Mouse (Mus musculus) frontal cortex, postnatal 10 days (tissue): ENCODE data around the gene Zbtb2.

Experiments
- DNase-seq, 2 experiments: peaks; one replicate each; pipeline ENCODE4 v3.0.0; 2022; ENCODE audit warnings: low spot score in 2 of 2, mixed read lengths in 1 of 2

Gene Zbtb2

DNA sequence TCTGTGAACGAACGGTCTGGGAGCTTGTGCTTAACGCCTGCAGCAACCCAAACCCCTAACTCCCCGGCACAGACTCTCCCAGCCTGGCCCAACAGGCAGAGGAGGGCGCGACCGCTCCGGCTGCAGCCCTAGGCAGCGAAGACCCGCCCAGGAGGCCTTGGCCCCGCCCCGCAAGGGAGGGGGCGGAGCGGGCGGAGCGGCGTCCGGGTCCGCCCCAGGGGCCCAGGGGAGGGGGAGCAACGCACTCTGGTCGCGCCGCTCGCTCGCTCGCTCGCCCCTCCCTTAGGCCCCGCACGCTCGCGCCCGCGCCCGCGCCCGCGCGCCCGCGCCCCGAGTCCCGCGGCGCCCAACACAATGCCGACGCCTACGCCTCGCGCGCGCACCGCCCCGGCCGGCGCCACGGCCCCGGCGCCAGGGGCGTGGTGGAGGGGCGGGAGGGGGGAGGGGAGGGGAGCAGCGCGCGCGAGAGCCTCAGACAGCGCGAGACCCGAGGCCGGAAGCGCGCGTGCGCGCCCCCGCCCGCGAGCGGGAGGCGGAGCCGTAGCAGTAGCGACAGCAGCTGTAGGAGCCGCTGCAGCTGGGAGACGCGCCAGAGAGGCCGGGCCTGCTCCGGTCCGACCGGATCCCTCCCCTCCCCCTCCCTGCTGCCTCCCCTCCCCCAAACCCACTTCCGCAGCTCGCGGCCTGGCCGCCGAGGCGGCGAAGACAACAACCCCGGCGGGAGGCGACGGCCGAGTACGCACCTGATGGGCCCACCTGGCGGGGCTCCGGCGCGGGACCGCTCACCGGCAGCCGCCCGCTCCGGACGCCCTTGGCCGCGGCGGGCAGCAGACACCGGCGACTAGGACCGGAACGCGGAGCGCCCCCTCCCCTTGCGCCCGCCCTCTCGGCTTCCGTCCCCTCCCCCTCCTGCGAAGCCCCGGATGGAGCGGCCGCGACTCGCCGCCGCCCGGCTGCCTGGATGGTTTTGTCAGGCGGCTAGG is 1.0 kb downstream of the Zbtb2 start:
- DNase-seq = peak; percentile 93 to 95

GRCm38 (mm10) chr10:4384244-4384643 is 3.7 kb downstream of the Zbtb2 start:
- no peak for DNase-seq

- no peak for DNase-seq
Observed at GRCm38 (mm10) chr10:4380748-4381147, 7.2 kb downstream of the Zbtb2 start.

- DNase-seq = no peak
Observed at GRCm38 (mm10) chr10:4376931-4377330, 11.0 kb downstream of the Zbtb2 start.

- DNase-seq = no peak
Observed at GRCm38 (mm10) chr10:4376461-4376860, 11.4 kb downstream of the Zbtb2 start.

GRCm38 (mm10) chr10:4375267-4375666 is 12.6 kb downstream of the Zbtb2 start:
- DNase-seq = no peak

DNA sequence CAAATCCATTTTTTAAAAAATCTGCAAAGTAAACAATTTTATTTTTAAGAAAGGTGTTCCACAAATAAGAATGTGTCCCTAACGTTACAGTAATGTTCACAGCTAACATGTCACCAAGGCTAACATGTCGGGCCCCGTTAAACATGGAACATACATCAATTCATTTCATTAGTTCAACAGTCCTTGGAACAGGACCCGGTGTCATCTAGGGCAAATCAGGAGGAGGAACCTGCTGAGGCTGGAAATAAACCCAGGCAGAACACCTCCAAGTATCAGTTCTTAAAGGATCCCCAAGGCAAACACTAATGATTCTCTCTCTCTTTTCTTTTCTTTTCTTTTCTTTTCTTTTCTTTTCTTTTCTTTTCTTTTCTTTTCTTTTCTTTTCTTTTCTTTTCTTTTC is 13.2 kb downstream of the Zbtb2 start:
- no peak for DNase-seq

DNA sequence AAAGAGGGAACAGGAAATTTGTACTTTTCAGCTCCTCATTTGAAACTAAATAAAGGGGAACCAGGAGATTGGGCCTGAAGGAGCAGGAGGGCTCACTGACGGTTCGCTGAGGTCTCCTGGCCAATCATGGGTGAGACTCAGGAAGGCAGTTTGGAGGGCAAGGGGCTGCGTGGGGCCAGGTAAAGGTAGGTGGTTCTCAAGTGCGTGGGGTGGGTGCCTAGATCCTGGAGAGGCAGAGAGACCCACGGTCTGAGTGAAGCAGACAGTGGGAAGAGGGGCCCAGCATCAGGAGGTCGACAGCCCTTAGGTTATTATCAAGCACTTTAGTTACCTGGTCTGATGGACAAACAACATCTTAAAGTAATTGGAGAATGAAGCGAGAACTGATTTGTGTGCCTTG is 13.7 kb downstream of the Zbtb2 start:
- DNase-seq = no peak

DNA sequence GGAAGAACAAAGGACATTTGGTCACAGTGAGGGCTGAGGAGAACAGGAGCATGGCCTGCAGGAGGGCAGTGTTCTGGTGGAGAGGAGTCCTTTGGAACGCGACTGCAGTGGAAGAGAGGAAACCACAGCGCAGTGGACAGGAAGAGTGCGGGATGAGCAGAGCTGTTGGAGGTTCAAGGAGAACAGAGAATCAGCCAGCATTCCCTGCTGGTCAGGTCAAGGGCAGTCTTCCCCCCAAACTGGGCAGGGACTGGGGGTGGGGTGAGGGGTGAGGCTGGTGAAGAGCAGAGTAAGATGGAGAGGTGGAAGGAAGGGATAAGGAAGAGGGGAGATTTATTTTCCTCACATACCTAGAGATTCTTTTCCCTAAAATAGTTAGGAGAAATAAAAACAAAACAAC is 14.3 kb downstream of the Zbtb2 start:
- DNase-seq = no peak

DNA sequence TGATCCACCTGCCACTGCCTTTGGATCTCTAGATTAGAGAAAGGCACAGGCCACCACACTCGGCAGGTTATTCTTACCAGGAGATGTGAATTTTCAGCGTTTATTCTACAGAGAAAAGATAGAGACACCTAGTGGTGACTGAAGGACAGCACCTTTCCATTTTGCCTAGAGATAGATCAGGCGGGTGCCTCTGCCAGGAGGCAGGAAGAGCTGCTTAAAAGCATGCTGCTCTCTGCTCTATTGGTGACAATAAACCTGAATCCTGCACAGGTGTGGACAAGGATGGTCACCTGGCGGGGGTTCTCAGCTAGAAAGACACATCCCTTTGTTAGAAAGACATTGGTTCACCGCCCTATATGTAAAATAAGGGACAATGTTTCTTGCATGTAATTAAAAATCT is 15.9 kb downstream of the Zbtb2 start:
- DNase-seq = no peak

DNA sequence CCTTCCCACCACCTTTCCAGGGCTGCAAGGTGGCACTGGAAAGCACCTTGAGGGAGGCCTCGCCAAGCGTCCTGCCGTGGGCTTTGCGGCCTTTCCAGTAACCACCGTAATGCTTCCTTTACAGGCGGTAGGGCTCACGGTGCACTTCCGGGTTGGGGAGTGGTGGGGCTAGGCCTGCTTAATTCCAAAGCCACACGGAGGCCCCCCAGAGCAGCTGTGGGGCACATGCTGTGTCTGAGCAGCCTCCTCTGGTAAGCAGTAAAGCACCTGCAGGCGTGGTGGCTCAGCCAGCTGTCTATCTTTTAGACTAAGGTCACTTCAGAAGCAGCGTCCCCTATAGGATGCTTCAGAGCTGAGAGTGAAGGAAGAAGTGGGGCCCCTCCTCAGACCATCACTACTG is 17.8 kb downstream of the Zbtb2 start:
- DNase-seq = no peak

DNA sequence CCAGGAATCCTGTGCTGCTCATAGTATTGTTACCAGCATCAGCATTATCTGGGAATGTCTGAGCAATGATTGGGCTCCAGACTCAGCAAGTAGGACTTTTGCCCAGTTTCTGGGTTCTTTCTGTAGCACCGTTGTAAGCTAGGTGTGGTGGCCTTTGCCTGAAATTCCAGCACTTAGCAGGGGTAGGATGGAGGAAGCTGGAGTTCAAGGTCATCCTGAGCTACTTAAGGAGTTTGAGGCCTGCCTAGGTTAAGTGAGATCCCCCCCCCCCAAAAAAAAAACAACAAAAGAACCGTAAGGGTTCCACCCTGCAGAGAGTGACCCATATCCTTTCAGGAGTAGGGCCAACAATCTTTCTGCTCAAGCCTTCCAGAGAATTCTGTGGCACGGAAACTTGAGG is 23.3 kb downstream of the Zbtb2 start:
- no peak for DNase-seq

DNA sequence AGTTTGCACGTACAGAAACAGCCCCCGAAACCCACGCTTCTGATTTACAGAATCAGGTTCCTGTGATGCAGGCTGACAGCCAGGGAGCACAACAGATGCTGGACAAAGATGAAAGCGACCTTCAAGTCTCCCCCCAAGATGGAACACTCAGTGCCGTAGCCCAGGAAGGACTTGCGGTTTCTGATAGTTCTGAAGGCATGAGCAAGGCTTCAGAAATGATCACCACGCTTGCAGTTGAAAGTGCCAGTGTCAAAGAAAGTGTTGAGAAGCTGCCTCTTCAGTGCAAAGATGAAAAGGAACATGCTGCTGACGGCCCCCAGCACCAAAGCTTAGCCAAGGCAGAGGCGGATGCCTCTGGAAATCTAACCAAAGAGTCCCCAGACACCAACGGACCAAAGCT is 30.5 kb downstream of the Zbtb2 start:
- no peak for DNase-seq

DNA sequence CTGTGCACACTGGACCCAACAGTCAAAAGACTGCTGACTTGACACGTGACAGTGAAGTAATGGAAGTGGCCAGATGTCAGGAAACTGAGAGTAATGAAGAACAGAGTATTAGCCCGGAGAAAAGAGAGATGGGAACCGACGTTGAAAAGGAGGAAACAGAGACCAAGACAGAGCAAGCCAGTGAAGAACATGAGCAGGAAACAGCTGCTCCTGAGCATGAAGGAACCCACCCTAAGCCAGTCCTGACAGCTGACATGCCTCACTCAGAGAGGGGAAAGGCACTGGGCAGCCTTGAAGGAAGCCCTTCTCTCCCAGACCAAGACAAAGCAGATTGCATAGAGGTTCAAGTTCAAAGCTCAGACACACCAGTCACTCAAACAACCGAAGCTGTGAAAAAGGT is 31.3 kb downstream of the Zbtb2 start:
- DNase-seq = no peak

- no peak for DNase-seq
Observed at GRCm38 (mm10) chr10:4355882-4356451, 31.9 kb downstream of the Zbtb2 start.

DNA sequence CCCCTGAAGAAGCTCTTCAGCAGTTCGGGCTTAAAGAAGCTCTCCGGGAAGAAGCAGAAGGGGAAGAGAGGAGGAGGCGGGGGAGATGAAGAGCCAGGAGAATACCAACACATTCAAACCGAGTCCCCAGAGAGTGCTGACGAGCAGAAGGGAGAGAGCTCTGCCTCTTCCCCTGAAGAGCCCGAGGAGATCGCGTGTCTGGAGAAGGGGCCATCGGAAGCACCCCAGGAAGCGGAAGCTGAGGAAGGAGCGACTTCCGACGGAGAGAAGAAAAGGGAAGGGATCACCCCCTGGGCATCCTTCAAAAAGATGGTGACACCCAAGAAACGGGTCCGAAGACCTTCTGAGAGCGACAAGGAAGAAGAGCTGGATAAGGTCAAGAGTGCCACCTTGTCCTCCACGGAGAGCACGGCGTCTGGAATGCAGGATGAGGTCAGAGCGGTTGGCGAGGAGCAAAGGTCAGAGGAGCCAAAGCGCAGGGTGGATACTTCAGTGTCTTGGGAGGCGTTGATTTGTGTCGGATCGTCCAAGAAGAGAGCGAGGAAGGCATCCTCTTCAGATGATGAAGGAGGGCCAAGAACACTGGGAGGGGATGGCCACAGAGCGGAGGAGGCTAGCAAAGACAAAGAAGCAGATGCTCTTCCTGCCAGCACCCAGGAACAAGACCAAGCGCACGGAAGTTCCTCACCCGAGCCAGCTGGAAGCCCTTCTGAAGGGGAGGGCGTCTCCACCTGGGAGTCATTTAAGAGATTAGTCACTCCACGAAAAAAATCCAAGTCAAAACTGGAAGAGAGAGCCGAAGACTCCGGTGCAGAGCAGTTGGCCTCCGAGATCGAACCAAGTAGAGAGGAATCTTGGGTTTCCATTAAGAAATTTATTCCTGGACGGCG is 33.3 kb downstream of the Zbtb2 start:
- no peak for DNase-seq

- DNase-seq = no peak
Observed at GRCm38 (mm10) chr10:4347591-4347990, 40.3 kb downstream of the Zbtb2 start.

DNA sequence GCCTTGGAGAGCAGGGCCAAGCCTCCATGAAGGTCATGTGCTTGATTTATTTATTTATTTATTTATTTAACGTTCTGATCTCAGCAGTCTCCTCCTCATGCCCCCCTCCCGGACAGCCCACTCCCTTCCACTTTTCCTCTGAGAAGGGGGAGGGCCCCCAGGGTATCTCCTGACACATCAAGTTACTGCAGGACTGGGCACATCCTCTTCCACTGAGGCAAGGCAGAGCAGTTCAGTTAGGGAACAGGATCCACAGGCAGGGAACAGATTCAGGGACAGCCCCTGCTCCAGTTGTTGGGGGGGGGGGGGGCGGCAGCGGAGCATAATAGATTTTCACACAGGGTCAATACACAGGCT is 40.8 kb downstream of the Zbtb2 start:
- peak in 1 of 2 experiments; percentile 29 for DNase-seq

- peak; percentile 80 to 85 for DNase-seq
Observed at GRCm38 (mm10) chr10:4346489-4347135, 41.3 kb downstream of the Zbtb2 start.

DNA sequence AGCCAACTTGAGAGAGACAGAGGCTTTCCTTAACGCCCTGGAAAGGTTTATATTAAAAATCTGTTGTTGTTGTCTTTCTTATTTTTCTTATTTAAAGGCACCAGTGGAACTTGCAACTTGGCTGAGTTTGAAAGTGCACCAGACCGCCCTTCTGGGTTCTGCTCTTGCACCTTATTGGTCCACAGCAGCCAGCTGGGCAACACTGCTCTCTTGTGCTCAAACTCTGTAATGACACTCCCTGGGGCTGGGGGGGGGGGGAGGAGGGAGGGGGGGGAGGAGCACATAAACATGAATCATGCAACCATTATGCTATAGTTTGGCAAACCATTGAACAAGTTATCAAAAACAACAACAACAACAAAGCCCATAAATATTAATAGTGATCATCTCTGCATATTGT is 46.5 kb downstream of the Zbtb2 start:
- DNase-seq = no peak

GRCm38 (mm10) chr10:4338863-4339461 is 48.9 kb downstream of the Zbtb2 start:
- DNase-seq = no peak
